Mouse (Mus musculus) hindbrain, embryonic 12.5 days (tissue): ENCODE results near the gene Olfr829. TPM values are rescaled to one million over a fixed set of nuclear protein-coding genes. Genes with fewer than 3 reads are reported as not detected.
"Not testable (repeated sequence)": the region's sequence is repeated elsewhere in the genome, so short reads cannot be mapped to it uniquely, and the experiment has no call there.

ENCODE experiments used
- ATAC-seq: fragments of 200-750 bp; cut with Nextera tagmentation; 2 replicates; pipeline ENCODE4 v1.8.0; 2017; ENCODE audit warnings: moderate TSS enrichment; ENCODE audit not compliant: low FRiP score
- H3K27ac ChIP-seq: fragments of 300-500 bp; sonication (generic); 2 replicates; pipeline ENCODE4 v1.5.1; 2016; ENCODE audit warnings: mild to moderate bottlenecking
- H3K27me3 ChIP-seq: fragments of 300-500 bp; sonication (generic); 2 replicates; pipeline ENCODE4 v1.6.1; 2016; ENCODE audit warnings: mild to moderate bottlenecking
- H3K36me3 ChIP-seq: fragments of 300-500 bp; sonication (generic); 2 replicates; pipeline ENCODE4 v1.6.1; 2016; ENCODE audit warnings: mild to moderate bottlenecking
- H3K4me1 ChIP-seq: fragments of 300-500 bp; sonication (generic); 2 replicates; pipeline ENCODE4 v1.6.1; 2016
- H3K4me2 ChIP-seq: fragments of 300-500 bp; sonication (generic); replicated peaks from 2 replicates; pipeline ENCODE4 v1.6.1; 2016; ENCODE audit warnings: mild to moderate bottlenecking
- H3K4me3 ChIP-seq: fragments of 300-500 bp; sonication (generic); 2 replicates; pipeline ENCODE4 v1.5.1; 2016; ENCODE audit warnings: mild to moderate bottlenecking
- H3K9ac ChIP-seq: fragments of 300-500 bp; sonication (generic); 2 replicates; pipeline ENCODE4 v1.6.1; 2016; ENCODE audit warnings: mild to moderate bottlenecking, moderate library complexity
- H3K9me3 ChIP-seq: fragments of 300-500 bp; sonication (generic); replicated peaks from 2 replicates; pipeline ENCODE4 v1.6.1; 2016; ENCODE audit warnings: mild to moderate bottlenecking
- WGBS: fragments of 180-500 bp; shearing (Covaris S2); methylation state at CpG from one replicate; pipeline ENCODE4 v1.1.7; 2016; 5-methylcytosine and 5-hydroxymethylcytosine counted together
- polyA plus RNA-seq: library from polyadenylated mRNA; unstranded; fragments of >200 nt; fragmentation: Nextera tagmentation; extraction: Ambion mirVana; gene quantifications from 2 replicates; pipeline ENCODE4 v1.2.1, GENCODE M21; 2016

Olfr829 gene
- not detected in 2 replicates for polyA plus RNA-seq

- Histone ChIP-seq H3K36me3 (no peaks in the 10 kb centered on the region), H3K4me1 (no peaks in the 10 kb centered on the region), H3K9ac (no peak within 1 kb of the TSS), H3K4me2 (no peak within 1 kb of the TSS), H3K4me3 (no peak within 1 kb of the TSS), H3K9me3 (no peaks in the 10 kb centered on the region), H3K27me3 (no peaks in the 10 kb centered on the region), H3K27ac (no peak within 1 kb of the TSS)
- 67% methylated on average over 1 of the region's 1 CpGs for WGBS
- no peak for ATAC-seq
Measured at GRCm38 (mm10) chr9:18854633-18855032, at the start of gene Olfr829. Olfr829 (plus strand) TSS chr9:18854933.

DNA sequence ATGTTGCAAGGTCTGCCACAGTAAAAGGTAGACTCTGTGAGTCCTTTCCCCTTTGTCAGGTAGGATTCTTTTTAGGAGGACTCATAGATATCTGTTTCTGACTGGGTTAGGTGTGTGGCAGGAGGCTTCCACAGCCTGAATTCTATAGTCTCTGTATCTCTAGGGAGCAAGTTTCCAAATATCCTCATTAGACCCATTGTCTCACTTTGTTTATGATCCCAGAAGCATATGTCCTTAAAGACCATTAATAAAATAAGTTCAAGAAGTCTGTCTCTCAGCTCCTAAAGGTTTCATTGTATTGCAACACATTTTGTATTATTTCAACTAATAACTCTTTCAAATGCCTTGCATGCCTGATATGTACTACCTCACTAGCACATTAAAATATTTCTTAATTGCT, 35.3 kb upstream of the Olfr829 start, which contains the start of gene Olfr828:
Gene Olfr828 (minus strand): TSS at position 101 of the 400 bp plus-strand sequence.
- Histone ChIP-seq H3K9me3 (no peaks in the 10 kb centered on the region), H3K36me3 (no peaks in the 10 kb centered on the region), H3K4me3 (no peak within 1 kb of the TSS), H3K27me3 (no peaks in the 10 kb centered on the region), H3K9ac (no peak within 1 kb of the TSS), H3K4me1 (no peaks in the 10 kb centered on the region), H3K27ac (no peak within 1 kb of the TSS), H3K4me2 (no peak within 1 kb of the TSS)
- no peak for ATAC-seq

- no peaks in the 10 kb centered on the region for H3K36me3 ChIP-seq
- no peak for ATAC-seq
- H3K4me3 ChIP-seq, result no peak within 1 kb of the TSS
- H3K27ac ChIP-seq, result no peak within 1 kb of the TSS
- H3K9me3 ChIP-seq, result no peaks in the 10 kb centered on the region
- no peaks in the 10 kb centered on the region for H3K4me1 ChIP-seq
- no peak within 1 kb of the TSS for H3K4me2 ChIP-seq
- H3K9ac ChIP-seq, result no peak within 1 kb of the TSS
- H3K27me3 ChIP-seq, result no peaks in the 10 kb centered on the region
Measured at GRCm38 (mm10) chr9:18874393-18874792, 19.7 kb downstream of the Olfr829 start, which contains the start of gene Olfr830. Olfr830 (plus strand) TSS chr9:18874693.

GRCm38 (mm10) chr9:18907699-18908098, 53.0 kb downstream of the Olfr829 start:
- 71% methylated on average over 2 of the region's 2 CpGs for WGBS
- not testable (repeated sequence) for H3K36me3 ChIP-seq, H3K9ac ChIP-seq, H3K4me2 ChIP-seq, H3K9me3 ChIP-seq, H3K4me3 ChIP-seq, H3K27me3 ChIP-seq, H3K27ac ChIP-seq, H3K4me1 ChIP-seq, ATAC-seq

Other genes with a start within 250 kb of the Olfr829 start
- gene Muc16, start 180.4 kb upstream of the Olfr829 start, polyA plus RNA-seq, result not detected in 2 replicates
- gene Olfr24, start 90.9 kb upstream of the Olfr829 start, polyA plus RNA-seq, result not detected in 2 replicates
- gene Olfr828, start 35.4 kb upstream of the Olfr829 start, polyA plus RNA-seq, result not detected in 2 replicates
- gene Olfr830, start 19.8 kb downstream of the Olfr829 start, polyA plus RNA-seq, result not detected in 2 replicates
- not detected in 2 replicates for gene Olfr832, start 82.2 kb downstream of the Olfr829 start, polyA plus RNA-seq
- gene Olfr834, start 133.1 kb downstream of the Olfr829 start, polyA plus RNA-seq, result not detected in 2 replicates
- not detected in 2 replicates for gene Olfr835, start 177.8 kb downstream of the Olfr829 start, polyA plus RNA-seq